Mouse (Mus musculus) layer of hippocampus, postnatal 10 days (tissue): Measurements from ENCODE around the gene Zfp112. TPM values are rescaled to one million over a fixed set of nuclear protein-coding genes. Genes with fewer than 3 reads are reported as not detected.
"Not testable (repeated sequence)": the region's sequence is repeated elsewhere in the genome, so short reads cannot be mapped to it uniquely, and the experiment has no call there.

Experiments used
- DNase-seq, 2 experiments: peaks; one replicate each; pipeline ENCODE4 v3.0.0; 2021; ENCODE audit warnings: low spot score in 2 of 2
- long read RNA-seq: library from polyadenylated mRNA; stranded (forward); transcript quantifications from one replicate; pipeline ENCODE4 v2.0.0, GENCODE M21; 2023
- total RNA-seq, 2 experiments: library from RNA; stranded (reverse); gene quantifications; 2 replicates each; pipeline ENCODE4 v1.2.3; 2021

Zfp112 gene
- 1 to 10 TPM; 7.2 to 7.7 TPM for total RNA-seq
- long read RNA-seq, transcript Zfp112-203 (1 exons, 2,107 nt): major isoform, 5 of 8 reads
- long read RNA-seq, partial matches to known transcripts: 0 of 8 reads
- long read RNA-seq, other reads (novel, unspliced or antisense): 3 of 8 reads

DNA sequence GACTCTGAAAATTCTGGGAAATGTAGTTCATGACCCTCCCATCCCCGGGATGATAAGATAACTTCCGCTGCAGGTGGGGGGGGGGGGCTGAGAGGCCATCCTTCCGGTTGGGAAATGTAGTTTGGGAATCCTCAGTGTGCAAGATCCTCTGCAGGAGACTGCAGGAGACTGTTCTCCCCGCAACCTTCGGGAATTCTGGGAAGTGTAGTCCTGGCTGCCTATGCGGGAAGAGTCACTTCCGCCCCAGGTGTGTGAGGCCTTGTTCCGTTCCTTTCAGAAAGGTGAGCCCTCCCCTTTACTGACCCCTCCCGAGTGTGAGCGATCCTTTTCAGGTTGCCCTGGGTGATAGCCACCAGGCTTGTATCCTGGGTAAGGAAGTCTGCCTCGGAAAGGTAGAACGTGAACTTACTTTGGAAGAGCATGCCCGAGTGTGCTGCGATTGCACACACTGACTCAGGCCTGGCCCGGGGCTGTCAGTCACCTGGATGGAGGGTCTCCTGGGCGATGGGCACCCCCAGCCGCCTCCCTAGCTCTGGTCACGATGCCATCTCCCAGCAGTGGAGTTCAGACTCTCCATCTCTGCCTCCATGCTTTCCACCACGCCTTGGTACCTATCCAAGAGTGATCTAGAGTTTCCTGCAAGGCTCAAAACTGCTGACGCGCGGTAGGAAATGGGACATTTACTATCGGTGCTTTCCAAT is at the start of gene Zfp112:
TSS of gene Zfp112 (plus strand) at position 159 of the 701 bp plus-strand sequence.
- DNase-seq: peak; percentile 68 to 77

- not testable (repeated sequence) for DNase-seq
Measured at GRCm38 (mm10) chr7:24074424-24074823, 37.7 kb upstream of the Zfp112 start.

GRCm38 (mm10) chr7:24081634-24082431 is 30.3 kb upstream of the Zfp112 start, which contains the start of gene Zfp180:
Gene Zfp180, plus strand, starts transcription at chr7:24081924.
- peak; percentile 89 to 94 for DNase-seq

GRCm38 (mm10) chr7:24082457-24083235 is 29.5 kb upstream of the Zfp112 start:
- DNase-seq: no peak

- no peak for DNase-seq
Measured at GRCm38 (mm10) chr7:24086871-24087270, 25.2 kb upstream of the Zfp112 start.

DNA sequence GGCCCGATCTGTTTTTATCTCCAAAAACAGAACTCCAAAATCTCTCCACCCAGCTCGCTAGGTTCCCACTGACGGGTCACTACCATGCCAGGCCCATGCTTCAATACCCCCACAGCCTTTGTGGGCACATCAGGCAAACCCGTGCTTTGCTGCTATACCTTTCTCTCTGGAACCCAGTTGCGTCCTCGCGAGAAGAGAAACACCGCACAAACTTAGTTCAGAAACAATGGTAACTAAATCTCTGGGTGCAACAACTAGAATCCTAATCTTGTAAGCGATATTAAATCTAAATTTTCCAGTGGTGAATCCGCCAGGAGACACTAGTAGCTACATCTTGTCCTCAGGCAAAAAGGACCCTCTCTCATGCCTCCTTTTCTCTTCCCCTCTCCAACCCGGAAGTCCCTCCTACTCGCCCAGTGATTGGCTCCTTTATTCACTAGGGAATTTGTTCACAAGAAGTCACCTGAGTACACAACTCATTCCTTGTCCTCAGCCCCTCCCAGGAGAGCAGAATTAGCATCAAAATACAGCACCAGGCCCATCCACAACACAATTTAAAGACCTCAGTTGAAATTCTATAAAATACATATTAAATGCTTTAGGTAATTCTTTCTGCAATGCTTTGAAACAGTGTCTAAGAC is 24.5 kb upstream of the Zfp112 start:
- no peak for DNase-seq

DNA sequence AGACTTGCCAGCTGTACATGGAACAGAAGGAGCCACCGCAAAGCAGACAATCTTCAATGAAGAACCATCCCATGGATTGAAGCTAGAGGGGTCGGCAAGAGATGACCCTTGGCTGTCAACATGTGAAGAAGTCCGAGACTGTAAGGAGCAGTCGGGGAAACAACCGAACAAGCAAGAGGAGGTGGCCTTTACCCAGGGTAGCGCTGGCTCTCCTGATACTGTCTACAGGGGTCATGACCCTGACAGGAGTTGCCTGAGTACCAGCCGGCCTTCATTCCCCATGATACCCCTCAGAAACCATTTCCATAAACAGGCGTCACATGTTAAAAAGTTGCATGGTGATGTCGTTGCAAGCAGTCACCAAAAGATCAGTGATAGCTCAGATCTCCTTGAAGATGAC is 7.7 kb upstream of the Zfp112 start:
- no peak for DNase-seq

DNA sequence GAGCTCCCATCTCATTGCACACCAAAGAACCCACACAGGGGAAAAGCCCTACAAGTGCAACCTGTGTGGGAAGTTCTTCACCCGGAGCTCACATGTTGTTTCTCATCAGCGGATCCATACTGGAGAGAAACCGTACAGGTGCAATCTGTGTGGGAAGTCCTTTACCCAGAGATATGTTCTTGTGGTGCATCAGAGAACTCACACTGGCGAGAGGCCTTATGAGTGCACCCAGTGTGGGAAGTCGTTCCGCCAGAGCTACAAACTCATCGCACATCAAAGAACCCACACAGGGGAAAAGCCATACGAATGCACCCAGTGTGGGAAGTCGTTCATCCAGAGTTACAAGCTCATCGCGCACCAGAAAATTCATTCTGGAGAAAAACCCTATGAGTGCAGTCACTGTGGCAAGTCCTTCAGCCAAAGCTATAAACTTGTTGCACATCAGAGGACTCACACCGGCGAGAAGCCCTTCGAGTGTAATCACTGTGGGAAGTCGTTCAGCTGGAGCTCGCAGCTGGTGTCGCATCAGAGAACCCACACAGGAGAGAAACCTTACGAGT is 6.9 kb upstream of the Zfp112 start:
- DNase-seq: no peak

DNA sequence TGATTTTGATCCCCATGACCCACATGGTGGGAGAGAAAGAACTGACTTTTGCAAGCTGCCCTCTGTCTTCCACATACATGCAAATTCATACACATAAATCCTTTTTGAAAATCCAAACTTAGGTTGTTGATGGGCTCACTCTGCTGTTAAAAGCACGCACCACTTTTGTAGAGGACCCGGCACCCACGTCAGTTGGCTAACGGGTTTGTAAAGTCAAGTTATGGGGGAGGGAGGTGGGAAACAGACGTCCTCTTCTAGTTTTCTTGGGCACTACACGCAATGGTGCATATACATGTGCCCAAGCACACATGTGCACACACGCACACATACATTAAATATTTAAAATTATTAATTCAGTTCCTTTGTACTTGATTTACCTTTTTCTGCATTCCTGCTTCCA is 1.3 kb upstream of the Zfp112 start:
- no peak for DNase-seq

GRCm38 (mm10) chr7:24111772-24112155 is 350 bp upstream of the Zfp112 start:
- DNase-seq: peak in 1 of 2 experiments; percentile 25

- peak; percentile 15 to 37 for DNase-seq
Measured at GRCm38 (mm10) chr7:24113001-24113400, 887 bp downstream of the Zfp112 start.

- DNase-seq: no peak
Measured at GRCm38 (mm10) chr7:24116655-24117054, 4.5 kb downstream of the Zfp112 start.

DNA sequence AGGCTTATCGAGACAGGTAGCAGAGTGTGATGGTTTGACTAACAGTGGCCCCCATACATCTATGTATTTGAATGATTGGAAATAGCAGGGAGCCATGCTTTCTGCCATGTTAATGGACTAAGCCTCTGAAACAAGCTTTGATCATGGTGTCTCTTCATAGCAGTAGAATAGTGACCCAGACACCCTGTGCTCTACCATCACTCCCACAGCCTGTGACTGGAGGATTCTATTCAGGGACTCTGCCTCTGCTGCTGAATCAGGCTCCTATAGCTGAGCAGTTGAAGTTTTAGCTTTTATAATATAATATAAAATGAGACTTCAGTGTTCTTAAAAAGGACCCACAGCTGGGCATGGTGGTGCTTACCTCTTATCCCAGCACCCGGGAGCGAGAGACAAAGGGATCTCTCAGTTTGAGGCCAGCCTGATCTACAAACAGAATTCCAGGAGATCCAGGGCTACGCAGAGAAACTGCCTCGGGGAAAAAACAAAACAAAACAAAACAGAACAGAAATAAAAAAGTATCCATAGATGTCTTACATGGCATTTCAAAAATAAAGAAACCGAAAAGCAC is 21.4 kb downstream of the Zfp112 start:
- peak; percentile 7 to 14 for DNase-seq

GRCm38 (mm10) chr7:24133996-24134828 is 22.1 kb downstream of the Zfp112 start, which contains the start of gene Zfp235:
Gene Zfp235, plus strand, starts transcription at chr7:24134169.
- peak; percentile 84 to 85 for DNase-seq

DNA sequence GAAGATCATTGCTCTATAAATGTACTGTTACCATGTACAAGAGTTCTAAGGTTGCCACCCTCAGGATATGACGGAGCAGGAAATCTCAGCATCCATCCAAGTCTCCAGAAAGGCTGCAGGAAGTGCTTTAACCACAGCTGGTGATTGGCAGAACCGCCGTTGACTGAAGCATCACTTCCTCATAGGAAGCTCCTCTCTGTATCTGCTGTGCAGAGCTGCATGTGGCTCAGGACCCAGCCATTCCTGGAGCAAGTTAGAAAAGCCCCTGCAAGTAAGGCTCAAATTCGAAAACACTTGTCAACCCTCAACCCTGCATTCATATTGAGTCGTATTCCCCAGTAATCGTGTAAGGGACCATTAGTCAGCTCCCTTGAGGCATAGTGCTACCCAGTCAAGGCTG is 30.5 kb downstream of the Zfp112 start:
- DNase-seq: peak in 1 of 2 experiments; percentile 1

DNA sequence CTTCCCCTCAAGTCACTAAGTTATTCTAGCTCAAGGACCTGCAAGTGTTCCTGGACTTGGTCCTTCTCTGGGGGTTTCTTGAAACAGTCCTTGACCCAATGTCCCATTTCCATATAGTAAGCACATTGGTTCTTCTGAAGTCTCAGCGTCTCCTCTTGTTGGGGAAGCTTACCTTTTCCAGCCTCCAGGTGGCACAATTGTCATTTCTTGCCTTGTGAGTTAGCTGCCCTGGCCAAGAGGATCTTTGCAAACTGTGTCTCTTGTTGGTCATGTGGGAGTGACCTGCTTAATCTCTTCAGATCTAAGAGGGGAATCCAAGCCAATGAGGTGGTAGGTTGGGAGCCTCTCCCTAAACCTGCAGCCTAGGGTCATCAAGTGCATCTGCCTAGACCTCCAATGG is 41.2 kb downstream of the Zfp112 start:
- no peak for DNase-seq

GRCm38 (mm10) chr7:24172191-24172590 is 60.1 kb downstream of the Zfp112 start:
- no peak for DNase-seq

DNA sequence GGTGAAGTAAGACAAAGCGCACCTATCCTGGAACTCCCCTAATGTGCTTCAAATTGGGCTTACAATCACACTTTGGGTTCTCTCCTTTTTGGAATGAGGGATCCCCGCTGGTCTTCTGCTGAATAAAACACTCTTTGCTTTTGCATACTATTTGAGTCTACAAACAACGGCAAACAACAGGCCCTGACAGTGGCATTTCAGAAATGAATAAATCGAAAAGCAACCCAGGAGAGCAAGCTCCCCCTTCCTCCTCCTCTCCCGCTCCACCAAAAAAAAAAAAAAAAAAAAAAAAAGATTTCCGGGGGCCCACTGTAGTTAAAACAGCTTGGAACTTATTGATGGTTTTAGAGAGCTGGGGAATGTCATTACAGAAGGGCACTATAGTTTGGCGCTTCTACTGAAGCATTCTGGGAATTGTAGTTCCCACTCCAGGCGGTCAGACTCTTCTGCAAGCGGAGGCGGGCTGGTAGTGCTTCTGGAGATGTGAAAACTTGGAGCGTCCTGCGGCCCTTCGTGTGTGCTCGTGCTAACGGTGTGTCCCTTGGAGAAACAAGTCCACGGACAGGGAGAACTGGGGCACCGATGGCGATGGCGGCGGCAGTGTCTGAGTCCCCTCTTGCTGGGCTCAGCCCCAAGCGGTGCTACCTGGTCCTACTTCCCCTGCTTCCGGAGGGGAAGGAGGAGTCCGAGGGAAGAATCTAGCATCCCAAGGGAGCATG is 62.7 kb downstream of the Zfp112 start, which contains the start of gene Zfp114:
TSS of gene Zfp114 (plus strand) at position 443 of the 719 bp plus-strand sequence.
- DNase-seq: peak; percentile 83 to 86
